Mouse (Mus musculus) colon, adult 2 months (tissue): ENCODE data around the gene Bdh1. TPM values are rescaled to one million over a fixed set of nuclear protein-coding genes. Genes with fewer than 3 reads are reported as not detected.

ENCODE experiments used
- polyA plus RNA-seq: library from polyadenylated mRNA; depleted of rRNA; stranded (reverse); fragments of >200 nt; gene quantifications from 2 replicates; pipeline ENCODE4 v1.2.3, GENCODE M21; 2012; rRNA removed

The Bdh1 gene
- 105 and 112 TPM in 2 replicates for polyA plus RNA-seq

DNA sequence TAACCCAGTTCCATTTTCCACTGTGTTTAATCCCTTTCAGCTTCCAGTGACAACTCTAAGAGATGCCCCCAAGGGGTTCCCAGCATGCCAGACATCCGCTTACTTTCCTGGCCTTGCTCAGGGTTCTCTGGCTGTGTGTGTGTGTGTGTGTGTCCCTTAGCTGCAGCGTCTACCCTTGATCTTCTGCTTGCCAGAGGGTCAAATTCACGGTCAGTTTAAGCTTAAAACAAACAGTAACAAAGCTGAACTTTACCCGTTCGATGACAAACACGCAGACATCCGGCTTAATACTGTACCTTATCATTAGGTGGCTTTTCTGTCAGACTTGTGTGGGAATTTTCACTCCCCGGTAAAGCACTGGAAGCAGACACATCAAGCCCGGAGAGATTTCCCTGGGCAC lies at the start of gene Bdh1:
Gene Bdh1 (plus strand): TSS at position 281 of the 400 bp plus-strand sequence.

Other genes with a start within 250 kb of the Bdh1 start
- gene Acap2, start 221.0 kb upstream of the Bdh1 start, polyA plus RNA-seq = 13.1 and 17.1 TPM in 2 replicates
- gene Ppp1r2, start 147.0 kb upstream of the Bdh1 start, polyA plus RNA-seq = 58.7 and 75.1 TPM in 2 replicates
- gene Apod, start 107.5 kb upstream of the Bdh1 start, polyA plus RNA-seq = 1.0 and 2.8 TPM in 2 replicates
- 10.3 and 11.1 TPM in 2 replicates for gene Dlg1, start 241.2 kb downstream of the Bdh1 start, polyA plus RNA-seq